Mouse (Mus musculus): ENCODE measurements around the gene Cdh23. TPM values are rescaled to one million over a fixed set of nuclear protein-coding genes. Genes with fewer than 3 reads are reported as not detected.

Cdh23 gene
- polyA plus RNA-seq, 1 experiment, result not detected

- peaks cover 55% of the 10 kb centered on the region for H3K4me1 ChIP-seq (ENCODE audit: control insufficient read depth, insufficient read depth, low read length)
- no peak overlapping the region for H3K4me3 ChIP-seq (ENCODE audit: insufficient read depth, low read length)
- no peak overlapping the region for H3K27ac ChIP-seq (ENCODE audit: insufficient read depth, low read depth, low read length)
- no peak for TF ChIP-seq CTCF (IDR thresholded peaks at IDR 0.05; ENCODE audit: low read depth, low read length)
- no peak for TF ChIP-seq POLR2A (IDR thresholded peaks at IDR 0.05; ENCODE audit: borderline replicate concordance, low read depth, low read length)
Observed at GRCm38 (mm10) chr10:60256088-60256487, 440.2 kb downstream of the Cdh23 start.

Other genes starting within 250 kb of the Cdh23 start
- gene Slc29a3, start 56.3 kb upstream of the Cdh23 start, polyA plus RNA-seq (2012; ENCODE audit: insufficient read depth, insufficient read length, missing spikeins), result 42.7 and 50.8 TPM in 2 replicates
- gene Unc5b, start 135.1 kb upstream of the Cdh23 start, polyA plus RNA-seq (2012; ENCODE audit: insufficient read depth, insufficient read length, missing spikeins), result 0.91 and 1.1 TPM in 2 replicates

Measured in bone marrow macrophage, adult 2 months (primary cell).